14 mouse cellular contexts compared by ENCODE assay signal in genomic region chr10:69654176-69654575, GRCm38 (mm10).
DNase-seq lines count a peak whose midpoint lies in the region; ATAC-seq and TF ChIP-seq lines count a peak whose summit lies in the region.
"Had no signal": no experiment of that assay in that cellular context is flagged by ENCODE, and none has a peak within 500 bp of the region (broad histone marks: within the 10 kb centered on the region; RNA-seq: fewer than 3 reads in every experiment).

No protein-coding gene starts in this region.

- TF ChIP-seq CTCF in lung, postnatal 0 days (IDR thresholded peaks at IDR 0.05): peak; percentile 19; the same call in 1 of the 2 replicates
- peak; percentile 54 for TF ChIP-seq CTCF in Patski (IDR thresholded peaks at IDR 0.05)

- 0 out of 2 replicates have a peak overlapping the region, but pooled peaks have one; percentile 30 for H3K9ac ChIP-seq in heart, embryonic 13.5 days
- H3K9ac ChIP-seq in lung, postnatal 0 days (replicated peaks; ENCODE audit: low read depth): no peak overlapping the region
- H3K9ac ChIP-seq in midbrain, embryonic 16.5 days (ENCODE audit: low read depth, low read length): no peak overlapping the region
- H3K9ac ChIP-seq: limb, embryonic 12.5 days; liver, embryonic 14.5 days; stomach, embryonic 15.5 days had no signal

- CTCF ChIA-PET in Patski (lab: Charles Lee): interaction anchor here (0.7 to 3.9 kb wide), 20 partner anchors 10 to 310 kb away, joined by 3 to 45 read pairs (median 4); no protein-coding TSS in a partner anchor

- POLR2A ChIA-PET in Patski (lab: Charles Lee): no interaction called here

- H3K4me3 ChIP-seq in heart, embryonic 13.5 days: no peak overlapping the region
- no peak overlapping the region for H3K4me3 ChIP-seq in lung, postnatal 0 days (ENCODE audit: low read depth, low read length)
- H3K4me3 ChIP-seq in midbrain, embryonic 16.5 days (ENCODE audit: low read depth, low read length): no peak overlapping the region
- H3K4me3 ChIP-seq: limb, embryonic 12.5 days; stomach, embryonic 15.5 days had no signal

- WGBS in heart, embryonic 13.5 days: 92% methylated on average over 2 of the region's 2 CpGs
- 86% methylated on average over 2 of the region's 2 CpGs for WGBS in lung, postnatal 0 days
- 91% methylated on average over 2 of the region's 2 CpGs for WGBS in midbrain, embryonic 16.5 days

- H3K27ac ChIP-seq in heart, embryonic 13.5 days (replicated peaks): peak overlapping the region; percentile 51; the same call in 1 of the 2 replicates
- no peak overlapping the region for H3K27ac ChIP-seq in lung, postnatal 0 days (ENCODE audit: low read length)
- H3K27ac ChIP-seq in midbrain, embryonic 16.5 days (ENCODE audit: low read length): 0 out of 2 replicates have a peak overlapping the region, but pooled peaks have one; percentile 13
- H3K27ac ChIP-seq: liver, embryonic 14.5 days; stomach, embryonic 15.5 days had no signal

- H3K4me1 ChIP-seq in heart, embryonic 13.5 days: peaks cover 49% of the 10 kb centered on the region
- H3K4me1 ChIP-seq in lung, postnatal 0 days (ENCODE audit: insufficient read depth, low read depth, low read length): peaks cover 10% of the 10 kb centered on the region
- H3K4me1 ChIP-seq in midbrain, embryonic 16.5 days (ENCODE audit: control insufficient read depth, insufficient read depth, low read length): peaks cover 41% of the 10 kb centered on the region

- in situ Hi-C loops in Patski (cut with MboI; ENCODE audit: low pct_unique_long_range_greater_than_20kb): loop anchor here (5.0 kb wide), 2 partner anchors 202 to 277 kb away; no protein-coding TSS in a partner anchor

- no peaks in the 10 kb centered on the region for H3K9me3 ChIP-seq in heart, embryonic 13.5 days
- H3K9me3 ChIP-seq in lung, postnatal 0 days (ENCODE audit: low read length): no peaks in the 10 kb centered on the region
- H3K9me3 ChIP-seq in midbrain, embryonic 16.5 days (replicated peaks; ENCODE audit: control insufficient read depth, low read length, poor library complexity, severe bottlenecking): no peaks in the 10 kb centered on the region
- H3K9me3 ChIP-seq: limb, embryonic 12.5 days; stomach, embryonic 15.5 days had no signal

- no peak for ATAC-seq in heart, embryonic 13.5 days (ENCODE audit: extremely low read depth, insufficient number of reproducible peaks, low FRiP score, low TSS enrichment)
- no peak for ATAC-seq in lung, postnatal 0 days
- no peak for ATAC-seq in Patski
- no peak for ATAC-seq in midbrain, embryonic 16.5 days
- ATAC-seq: CD4-positive, CD25-positive, alpha-beta regulatory T cell, adult 4 months had no signal

- DNase-seq in heart, adult 11 months: no peak
- DNase-seq in lung, postnatal 0 days (ENCODE audit: low spot score): no peak
- DNase-seq in lung, postnatal 4 days: no peak
- DNase-seq in Patski (ENCODE audit: low read depth, low spot score): no peak
- DNase-seq in testis, postnatal 14 days (ENCODE audit: low spot score): no peak
- no peak for DNase-seq in ovary, postnatal 10 days (ENCODE audit: low spot score)
- DNase-seq: gastrocnemius, postnatal 14 days had no signal

- no peak overlapping the region for H3K4me2 ChIP-seq in heart, embryonic 13.5 days
- no peak overlapping the region for H3K4me2 ChIP-seq in lung, postnatal 0 days (replicated peaks; ENCODE audit: low read depth, low read length)
- no peak overlapping the region for H3K4me2 ChIP-seq in midbrain, embryonic 16.5 days (ENCODE audit: low read length)
- H3K4me2 ChIP-seq: limb, embryonic 12.5 days; stomach, embryonic 15.5 days had no signal

- no peaks in the 10 kb centered on the region for H3K27me3 ChIP-seq in heart, embryonic 13.5 days (replicated peaks)
- no peaks in the 10 kb centered on the region for H3K27me3 ChIP-seq in lung, postnatal 0 days (replicated peaks; ENCODE audit: insufficient read depth, low read length)
- no peaks in the 10 kb centered on the region for H3K27me3 ChIP-seq in Patski
- H3K27me3 ChIP-seq in midbrain, embryonic 16.5 days (ENCODE audit: control insufficient read depth, insufficient read depth, low read depth, low read length): no peaks in the 10 kb centered on the region
- H3K27me3 ChIP-seq: limb, embryonic 12.5 days; stomach, embryonic 15.5 days had no signal

- H3K36me3 ChIP-seq in heart, embryonic 13.5 days: no peaks in the 10 kb centered on the region
- no peaks in the 10 kb centered on the region for H3K36me3 ChIP-seq in lung, postnatal 0 days (ENCODE audit: insufficient read depth, low read length)
- no peaks in the 10 kb centered on the region for H3K36me3 ChIP-seq in midbrain, embryonic 16.5 days (ENCODE audit: control insufficient read depth, insufficient read depth, low read length)
- H3K36me3 ChIP-seq: G1E; limb, embryonic 12.5 days; stomach, embryonic 15.5 days had no signal

- TF ChIP-seq EP300 in lung, postnatal 0 days (IDR thresholded peaks at IDR 0.05): no peak
